Mouse (Mus musculus) lung, embryonic 16.5 days (tissue): Measurements from ENCODE around the gene Pxk. TPM values are rescaled to one million over a fixed set of nuclear protein-coding genes. Genes with fewer than 3 reads are reported as not detected.

ENCODE experiments used
- ATAC-seq: fragments of 200-750 bp; cut with Nextera tagmentation; 2 replicates; pipeline ENCODE4 v1.8.0; 2017; ENCODE audit warnings: low read depth, mild to moderate bottlenecking, moderate library complexity
- H3K27ac ChIP-seq: fragments of 300-500 bp; sonication (generic); 2 replicates; pipeline ENCODE4 v1.5.1; 2014; ENCODE audit warnings: mild to moderate bottlenecking, control low read depth, low read length
- H3K27me3 ChIP-seq: fragments of 300-500 bp; sonication (generic); 2 replicates; pipeline ENCODE4 v1.6.1; 2014; ENCODE audit warnings: low read depth, low read length, mixed read lengths; ENCODE audit not compliant: control insufficient read depth, insufficient read depth
- H3K36me3 ChIP-seq: fragments of 300-500 bp; sonication (generic); 2 replicates; pipeline ENCODE4 v1.6.1; 2014; ENCODE audit warnings: low read length; ENCODE audit not compliant: control insufficient read depth, insufficient read depth
- H3K4me1 ChIP-seq: fragments of 300-500 bp; sonication (generic); replicated peaks from 2 replicates; pipeline ENCODE4 v1.6.1; 2014; ENCODE audit warnings: low read length, mixed read lengths; ENCODE audit not compliant: control insufficient read depth, insufficient read depth
- H3K4me2 ChIP-seq: fragments of 300-500 bp; sonication (generic); 2 replicates; pipeline ENCODE4 v1.6.1; 2014; ENCODE audit warnings: low read depth, low read length, control low read depth
- H3K4me3 ChIP-seq: fragments of 300-500 bp; sonication (generic); 2 replicates; pipeline ENCODE4 v1.5.1; 2014; ENCODE audit warnings: mild to moderate bottlenecking, low read length, control low read depth
- H3K9ac ChIP-seq: fragments of 300-500 bp; sonication (generic); 2 replicates; pipeline ENCODE4 v1.6.1; 2014; ENCODE audit warnings: low read length, control low read depth
- H3K9me3 ChIP-seq: fragments of 300-500 bp; sonication (generic); 2 replicates; pipeline ENCODE4 v1.6.1; 2016; ENCODE audit warnings: low read length; ENCODE audit not compliant: control insufficient read depth
- WGBS: fragments of 180-500 bp; shearing (Covaris S2); extraction: QIAGEN DNeasy Blood & Tissue Kit; methylation state at CpG from one replicate; pipeline ENCODE4 v1.1.7; 2014; 5-methylcytosine and 5-hydroxymethylcytosine counted together
- polyA plus RNA-seq: library from polyadenylated mRNA; unstranded; fragments of >200 nt; fragmentation: Nextera tagmentation; extraction: Ambion mirVana; gene quantifications from 2 replicates; pipeline ENCODE4 v1.2.1, GENCODE M21; 2015

Pxk gene
- polyA plus RNA-seq, 1 experiment from 2014 or later = 41.5 TPM

GRCm38 (mm10) chr14:8063835-8064785 lies 33.9 kb upstream of the Pxk start:
- no peaks in the 10 kb centered on the region for H3K36me3 ChIP-seq
- ATAC-seq = no peak
- H3K4me1 ChIP-seq = no peaks in the 10 kb centered on the region
- no peaks in the 10 kb centered on the region for H3K27me3 ChIP-seq
- 84% methylated on average over 8 of the region's 8 CpGs for WGBS
- no peak overlapping the region for H3K4me3 ChIP-seq
- no peak overlapping the region for H3K27ac ChIP-seq
- H3K4me2 ChIP-seq = no peak overlapping the region
- no peak overlapping the region for H3K9ac ChIP-seq
- H3K9me3 ChIP-seq = no peaks in the 10 kb centered on the region

GRCm38 (mm10) chr14:8080165-8080679 lies 17.8 kb upstream of the Pxk start, which contains the start of gene Rpp14:
Rpp14 (plus strand) TSS chr14:8080367.
- no peaks in the 10 kb centered on the region for H3K9me3 ChIP-seq
- peak within 1 kb of the TSS; percentile 64 for H3K4me3 ChIP-seq
- H3K4me1 ChIP-seq = peaks cover 11% of the 10 kb centered on the region
- WGBS = 0% methylated on average over 47 of the region's 47 CpGs
- H3K36me3 ChIP-seq = peaks cover 8% of the 10 kb centered on the region; the same call in 1 of the 2 replicates
- ATAC-seq = peak; percentile 98
- H3K4me2 ChIP-seq = peak within 1 kb of the TSS; percentile 89
- peak within 1 kb of the TSS; percentile 72 for H3K9ac ChIP-seq
- peak within 1 kb of the TSS; percentile 95 for H3K27ac ChIP-seq
- H3K27me3 ChIP-seq = no peaks in the 10 kb centered on the region

GRCm38 (mm10) chr14:8080718-8081117 lies 17.3 kb upstream of the Pxk start:
- peaks cover 11% of the 10 kb centered on the region for H3K4me1 ChIP-seq
- ATAC-seq = peak; percentile 63; the same call in 1 of the 2 replicates
- H3K4me2 ChIP-seq = peak overlapping the region; percentile 89
- peak overlapping the region; percentile 72 for H3K9ac ChIP-seq
- H3K9me3 ChIP-seq = no peaks in the 10 kb centered on the region
- WGBS = 2% methylated on average over 11 of the region's 11 CpGs
- peaks cover 10% of the 10 kb centered on the region; the same call in 1 of the 2 replicates for H3K36me3 ChIP-seq
- peak overlapping the region; percentile 64 for H3K4me3 ChIP-seq
- peak overlapping the region; percentile 95 for H3K27ac ChIP-seq
- no peaks in the 10 kb centered on the region for H3K27me3 ChIP-seq

GRCm38 (mm10) chr14:8082949-8083348 lies 15.1 kb upstream of the Pxk start:
- H3K9ac ChIP-seq = no peak overlapping the region
- H3K4me3 ChIP-seq = no peak overlapping the region
- ATAC-seq = no peak
- H3K9me3 ChIP-seq = no peaks in the 10 kb centered on the region
- 83% methylated on average over 1 of the region's 1 CpGs for WGBS
- H3K27me3 ChIP-seq = no peaks in the 10 kb centered on the region
- H3K4me2 ChIP-seq = no peak overlapping the region
- H3K4me1 ChIP-seq = peaks cover 11% of the 10 kb centered on the region
- peaks cover 24% of the 10 kb centered on the region for H3K36me3 ChIP-seq
- no peak overlapping the region for H3K27ac ChIP-seq

GRCm38 (mm10) chr14:8089016-8089415 lies 9.0 kb upstream of the Pxk start:
- no peak for ATAC-seq

GRCm38 (mm10) chr14:8092573-8092972 lies 5.4 kb upstream of the Pxk start:
- WGBS = 89% methylated on average over 2 of the region's 2 CpGs
- peaks cover 6% of the 10 kb centered on the region for H3K4me1 ChIP-seq
- H3K27me3 ChIP-seq = no peaks in the 10 kb centered on the region
- no peak overlapping the region for H3K4me2 ChIP-seq
- H3K9me3 ChIP-seq = no peaks in the 10 kb centered on the region
- no peak overlapping the region for H3K9ac ChIP-seq
- H3K4me3 ChIP-seq = no peak overlapping the region
- H3K27ac ChIP-seq = no peak overlapping the region
- ATAC-seq = no peak
- H3K36me3 ChIP-seq = peaks cover 24% of the 10 kb centered on the region

More at GRCm38 (mm10) chr14:8089016-8089415, 9.0 kb upstream of the Pxk start:
- Histone ChIP-seq H3K9me3 (no peaks in the 10 kb centered on the region), H3K4me1 (no peaks in the 10 kb centered on the region), H3K36me3 (peaks cover 42% of the 10 kb centered on the region), H3K4me2 (no peak overlapping the region), H3K27ac (no peak overlapping the region), H3K9ac (no peak overlapping the region), H3K27me3 (no peaks in the 10 kb centered on the region), H3K4me3 (no peak overlapping the region)
- WGBS = 95% methylated on average over 2 of the region's 2 CpGs

- H3K27ac ChIP-seq = no peak overlapping the region
- 62% methylated on average over 5 of the region's 5 CpGs for WGBS
- peaks cover 6% of the 10 kb centered on the region for H3K4me1 ChIP-seq
- H3K4me2 ChIP-seq = no peak overlapping the region
- no peaks in the 10 kb centered on the region for H3K9me3 ChIP-seq
- no peak overlapping the region for H3K9ac ChIP-seq
- no peak for ATAC-seq
- H3K36me3 ChIP-seq = peaks cover 19% of the 10 kb centered on the region
- no peak overlapping the region for H3K4me3 ChIP-seq
- no peaks in the 10 kb centered on the region for H3K27me3 ChIP-seq
Measured at GRCm38 (mm10) chr14:8093427-8093826, 4.6 kb upstream of the Pxk start.

- Histone ChIP-seq H3K36me3 (peaks cover 9% of the 10 kb centered on the region), H3K4me3 (no peak overlapping the region), H3K4me1 (peaks cover 11% of the 10 kb centered on the region), H3K27ac (peak overlapping the region; percentile 73), H3K4me2 (peak overlapping the region; percentile 30), H3K9ac (no peak overlapping the region), H3K9me3 (no peaks in the 10 kb centered on the region), H3K27me3 (no peaks in the 10 kb centered on the region)
- ATAC-seq = peak; percentile 59
- 28% methylated on average over 3 of the region's 3 CpGs for WGBS
Measured at GRCm38 (mm10) chr14:8094931-8095561, 3.0 kb upstream of the Pxk start.

- 29% methylated on average over 7 of the region's 7 CpGs for WGBS
- Histone ChIP-seq H3K27ac (peak overlapping the region; percentile 73), H3K9ac (peak overlapping the region; percentile 3; the same call in 1 of the 2 replicates), H3K9me3 (no peaks in the 10 kb centered on the region), H3K27me3 (no peaks in the 10 kb centered on the region), H3K4me3 (no peak overlapping the region), H3K4me1 (peaks cover 11% of the 10 kb centered on the region), H3K36me3 (peaks cover 4% of the 10 kb centered on the region), H3K4me2 (peak overlapping the region; percentile 30)
- ATAC-seq = peak; percentile 11
Measured at GRCm38 (mm10) chr14:8095562-8095950, 2.5 kb upstream of the Pxk start.
